Mouse (Mus musculus) kidney, embryonic 16.5 days (tissue): Measurements from ENCODE around the gene Thumpd1. TPM values are rescaled to one million over a fixed set of nuclear protein-coding genes. Genes with fewer than 3 reads are reported as not detected.

Source experiments
- ATAC-seq: fragments of 200-750 bp; cut with Nextera tagmentation; 2 replicates; pipeline ENCODE4 v1.8.0; 2017; ENCODE audit warnings: moderate TSS enrichment; ENCODE audit not compliant: low FRiP score, low TSS enrichment
- H3K27ac ChIP-seq: fragments of 300-500 bp; sonication (generic); 2 replicates; pipeline ENCODE4 v1.5.1; 2014; ENCODE audit warnings: low read length
- H3K27me3 ChIP-seq: fragments of 300-500 bp; sonication (generic); 2 replicates; pipeline ENCODE4 v1.6.1; 2014; ENCODE audit warnings: low read length, control low read depth, mixed read lengths; ENCODE audit not compliant: insufficient read depth
- H3K36me3 ChIP-seq: fragments of 300-500 bp; sonication (generic); 2 replicates; pipeline ENCODE4 v1.6.1; 2014; ENCODE audit warnings: low read length, control low read depth, mixed read lengths; ENCODE audit not compliant: insufficient read depth
- H3K4me1 ChIP-seq: fragments of 300-500 bp; sonication (generic); 2 replicates; pipeline ENCODE4 v1.6.1; 2014; ENCODE audit warnings: low read length, control low read depth, mixed read lengths; ENCODE audit not compliant: insufficient read depth
- H3K4me2 ChIP-seq: fragments of 300-500 bp; sonication (generic); replicated peaks from 2 replicates; pipeline ENCODE4 v1.6.1; 2014; ENCODE audit warnings: low read depth, low read length
- H3K4me3 ChIP-seq: fragments of 300-500 bp; sonication (generic); 2 replicates; pipeline ENCODE4 v1.5.1; 2014; ENCODE audit warnings: mild to moderate bottlenecking, low read length
- H3K9ac ChIP-seq: fragments of 300-500 bp; sonication (generic); replicated peaks from 2 replicates; pipeline ENCODE4 v1.6.1; 2014; ENCODE audit warnings: low read length
- H3K9me3 ChIP-seq: fragments of 300-500 bp; sonication (generic); 2 replicates; pipeline ENCODE4 v1.6.1; 2016; ENCODE audit warnings: low read length, control low read depth
- WGBS: fragments of 180-500 bp; shearing (Covaris S2); extraction: QIAGEN DNeasy Blood & Tissue Kit; methylation state at CpG from one replicate; pipeline ENCODE4 v1.1.7; 2014; 5-methylcytosine and 5-hydroxymethylcytosine counted together
- polyA plus RNA-seq: library from polyadenylated mRNA; unstranded; fragments of >200 nt; fragmentation: Nextera tagmentation; extraction: Ambion mirVana; gene quantifications from 2 replicates; pipeline ENCODE4 v1.2.1, GENCODE M21; 2015

Gene Thumpd1
- polyA plus RNA-seq, 1 experiment from 2014 or later = 84.4 TPM

DNA sequence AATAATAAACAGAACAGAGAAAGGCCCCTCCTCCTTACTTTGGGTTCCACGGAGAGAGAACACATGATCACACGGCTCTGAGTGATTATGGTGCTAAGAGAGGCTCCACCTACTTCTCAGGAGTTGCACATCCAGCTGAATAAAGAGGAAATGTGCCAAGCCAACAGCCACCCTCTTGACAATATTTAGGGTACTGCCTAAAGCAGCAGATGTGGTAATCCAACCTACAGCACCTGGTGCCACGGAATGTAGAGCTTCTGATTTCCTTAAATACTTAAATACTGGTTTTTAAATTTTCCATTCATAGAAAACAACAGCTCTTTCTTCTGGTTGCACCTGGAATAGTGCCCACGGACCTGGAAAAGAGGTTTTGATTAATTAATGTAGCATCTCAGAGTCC lies 37.9 kb downstream of the Thumpd1 start:
- no peak overlapping the region for H3K9ac ChIP-seq
- H3K27ac ChIP-seq = no peak overlapping the region
- H3K4me2 ChIP-seq = no peak overlapping the region
- no peak for ATAC-seq
- WGBS = 58% methylated on average over 4 of the region's 4 CpGs
- no peaks in the 10 kb centered on the region for H3K4me1 ChIP-seq
- H3K36me3 ChIP-seq = no peaks in the 10 kb centered on the region
- H3K4me3 ChIP-seq = no peak overlapping the region
- no peaks in the 10 kb centered on the region for H3K27me3 ChIP-seq
- H3K9me3 ChIP-seq = no peaks in the 10 kb centered on the region

DNA sequence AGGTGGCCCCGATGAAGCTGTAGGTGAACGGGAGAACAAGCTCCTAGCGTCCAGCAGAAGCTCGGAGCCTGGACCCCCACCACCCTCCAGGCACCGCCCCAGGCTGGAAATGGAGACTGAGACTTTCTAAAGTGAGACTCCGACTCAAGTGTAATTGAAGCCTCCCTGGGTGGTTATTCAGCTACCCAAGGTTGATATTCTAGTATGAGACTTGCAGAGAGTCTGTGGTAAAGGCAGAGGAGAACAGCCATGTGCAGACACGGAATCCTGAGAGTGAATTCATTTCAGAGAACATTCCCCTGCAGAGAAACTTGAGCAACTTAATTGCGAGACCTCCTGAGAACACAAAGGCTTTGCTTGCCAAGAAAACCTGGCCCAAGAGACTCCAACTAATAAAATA lies 40.5 kb downstream of the Thumpd1 start:
- no peak for ATAC-seq
- Histone ChIP-seq H3K9me3 (no peaks in the 10 kb centered on the region), H3K9ac (no peak overlapping the region), H3K4me1 (no peaks in the 10 kb centered on the region), H3K4me2 (no peak overlapping the region), H3K27me3 (no peaks in the 10 kb centered on the region), H3K36me3 (no peaks in the 10 kb centered on the region), H3K27ac (no peak overlapping the region), H3K4me3 (no peak overlapping the region)
- WGBS = 65% methylated on average over 8 of the region's 8 CpGs

DNA sequence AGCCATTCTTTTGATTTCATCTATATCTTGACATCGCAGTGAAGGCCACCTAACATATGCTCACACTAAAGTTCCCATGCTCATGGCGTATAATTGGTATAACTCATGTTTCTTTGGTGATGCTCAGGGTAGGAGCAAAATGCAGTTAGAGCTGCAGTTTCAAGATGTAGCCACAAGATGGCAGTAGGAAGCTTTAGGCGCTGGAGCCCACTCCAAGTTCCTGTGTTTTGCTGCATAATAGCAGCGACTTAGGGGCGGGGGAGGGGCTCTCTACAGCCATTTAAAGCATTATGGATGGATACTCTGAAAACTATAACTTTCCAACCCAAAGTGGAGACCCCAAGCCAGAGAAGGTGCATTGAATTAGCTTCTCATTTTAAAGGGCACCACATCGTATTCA lies 47.1 kb downstream of the Thumpd1 start:
- no peak overlapping the region for H3K4me2 ChIP-seq
- WGBS = 16% methylated on average over 6 of the region's 6 CpGs
- no peak overlapping the region for H3K27ac ChIP-seq
- no peaks in the 10 kb centered on the region for H3K4me1 ChIP-seq
- ATAC-seq = peak; percentile 74; the same call in 1 of the 2 replicates
- no peak overlapping the region for H3K9ac ChIP-seq
- no peaks in the 10 kb centered on the region for H3K27me3 ChIP-seq
- no peaks in the 10 kb centered on the region for H3K36me3 ChIP-seq
- H3K9me3 ChIP-seq = no peaks in the 10 kb centered on the region
- H3K4me3 ChIP-seq = no peak overlapping the region

DNA sequence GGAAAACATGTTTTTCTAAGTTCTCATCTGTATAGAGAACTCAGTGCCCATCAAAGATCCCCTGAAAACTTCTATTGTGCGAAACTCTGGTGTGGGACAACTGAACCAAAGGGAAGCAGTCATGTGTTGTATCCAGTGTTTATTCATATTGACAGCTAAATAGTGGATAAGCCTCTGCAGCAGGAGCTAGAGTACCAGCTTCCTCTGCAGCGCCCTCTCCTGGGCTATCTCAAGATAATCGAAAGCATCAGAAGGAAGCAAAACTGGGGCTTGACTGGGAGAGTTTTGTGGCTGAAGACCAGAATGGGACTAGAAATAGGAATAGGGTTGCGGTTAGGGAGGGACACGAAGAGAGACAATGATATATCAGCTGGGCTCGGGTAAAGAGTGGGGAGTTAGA lies 49.7 kb downstream of the Thumpd1 start:
- 46% methylated on average over 6 of the region's 6 CpGs for WGBS
- no peak overlapping the region for H3K4me3 ChIP-seq
- ATAC-seq = no peak
- no peaks in the 10 kb centered on the region for H3K36me3 ChIP-seq
- H3K4me1 ChIP-seq = no peaks in the 10 kb centered on the region
- H3K27ac ChIP-seq = no peak overlapping the region
- H3K9ac ChIP-seq = no peak overlapping the region
- H3K27me3 ChIP-seq = no peaks in the 10 kb centered on the region
- H3K4me2 ChIP-seq = no peak overlapping the region
- H3K9me3 ChIP-seq = no peaks in the 10 kb centered on the region

DNA sequence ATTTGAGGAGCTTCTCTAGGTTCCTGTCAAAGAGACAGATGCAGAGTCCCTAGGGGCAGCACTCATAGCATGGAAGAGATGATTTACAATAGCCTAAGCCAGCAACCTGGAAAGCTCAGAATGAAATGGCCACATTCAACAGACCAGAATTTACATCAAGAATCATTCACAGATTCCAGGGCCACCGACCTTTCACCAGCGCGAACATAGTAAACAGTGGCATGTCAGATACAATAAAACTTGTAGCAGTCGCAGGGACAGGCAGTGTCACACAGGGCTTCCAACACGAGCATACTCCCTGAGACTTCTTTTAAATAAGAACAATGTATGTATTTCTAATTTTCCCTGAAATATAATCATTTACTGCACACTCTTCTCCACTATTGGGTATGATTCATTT lies 50.2 kb downstream of the Thumpd1 start:
- no peak overlapping the region for H3K4me3 ChIP-seq
- H3K9me3 ChIP-seq = no peaks in the 10 kb centered on the region

DNA sequence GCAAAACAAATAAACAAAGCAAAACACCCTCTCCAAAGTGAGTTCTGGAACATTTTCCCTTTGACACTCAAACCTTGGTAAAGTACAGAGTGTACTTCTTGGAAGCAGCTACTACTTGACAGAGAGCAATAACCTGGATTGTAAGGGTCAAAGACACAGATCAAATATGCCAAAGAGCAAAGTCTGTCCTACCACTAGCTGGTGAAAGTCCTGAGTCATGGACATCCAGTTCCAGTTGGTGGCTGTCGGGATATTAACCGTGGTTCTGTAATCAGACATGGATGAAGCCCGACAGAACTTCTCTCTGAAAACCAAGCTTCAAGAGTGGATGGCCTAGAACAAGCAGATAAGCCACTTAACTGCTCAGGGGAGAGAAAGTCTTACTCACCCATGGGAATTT lies 52.7 kb downstream of the Thumpd1 start:
- Histone ChIP-seq H3K4me2 (no peak overlapping the region), H3K9me3 (no peaks in the 10 kb centered on the region), H3K4me1 (no peaks in the 10 kb centered on the region), H3K27ac (no peak overlapping the region), H3K36me3 (no peaks in the 10 kb centered on the region), H3K27me3 (no peaks in the 10 kb centered on the region), H3K4me3 (no peak overlapping the region), H3K9ac (no peak overlapping the region)
- 90% methylated on average over 3 of the region's 3 CpGs for WGBS
- ATAC-seq = no peak

More for the DNA sequence above, 50.2 kb downstream of the Thumpd1 start:
- H3K9ac ChIP-seq = no peak overlapping the region
- no peaks in the 10 kb centered on the region for H3K4me1 ChIP-seq
- no peaks in the 10 kb centered on the region for H3K27me3 ChIP-seq
- 63% methylated on average over 5 of the region's 5 CpGs for WGBS
- H3K36me3 ChIP-seq = no peaks in the 10 kb centered on the region
- no peak overlapping the region for H3K27ac ChIP-seq
- H3K4me2 ChIP-seq = no peak overlapping the region
- no peak for ATAC-seq

Other genes starting within 250 kb of the Thumpd1 start
- gene Umod, start 241.5 kb downstream of the Thumpd1 start, polyA plus RNA-seq = 8.3 and 10.0 TPM in 2 replicates
- 1.2 TPM in 2 replicates for gene Acsm5, start 201.3 kb downstream of the Thumpd1 start, polyA plus RNA-seq
- 0.10 and 0.21 TPM in 2 replicates for gene Pdilt, start 197.3 kb downstream of the Thumpd1 start, polyA plus RNA-seq
- 54.0 and 59.8 TPM in 2 replicates for gene Acsm2, start 166.5 kb downstream of the Thumpd1 start, polyA plus RNA-seq
- gene Acsm1, start 113.8 kb downstream of the Thumpd1 start, polyA plus RNA-seq = 5.2 and 7.4 TPM in 2 replicates
- not detected in 2 replicates for gene Acsm4, start 30.8 kb downstream of the Thumpd1 start, polyA plus RNA-seq
- gene Acsm3, start 40.1 kb upstream of the Thumpd1 start, polyA plus RNA-seq = 0.92 and 1.1 TPM in 2 replicates
- gene Rexo5, start 73.2 kb upstream of the Thumpd1 start, polyA plus RNA-seq = 23.9 and 27.7 TPM in 2 replicates
- gene Eri2, start 73.3 kb upstream of the Thumpd1 start, polyA plus RNA-seq = 26.2 and 26.5 TPM in 2 replicates
- gene Lyrm1, start 175.1 kb upstream of the Thumpd1 start, polyA plus RNA-seq = 6.5 and 7.4 TPM in 2 replicates
- gene Dcun1d3, start 175.5 kb upstream of the Thumpd1 start, polyA plus RNA-seq = 10.9 and 11.3 TPM in 2 replicates